Mouse (Mus musculus) testis, adult 10 weeks (tissue): ENCODE measurements around the gene Trim43c. TPM values are rescaled to one million over a fixed set of nuclear protein-coding genes. Genes with fewer than 3 reads are reported as not detected.

Experiments used
- polyA plus RNA-seq: library from polyadenylated mRNA; stranded (reverse); fragments of 350-450 nt; fragmentation: Illumina TruSeq; extraction: RNeasy Lipid Tissue Mini Kit (QIAGEN cat#74804); gene quantifications from one replicate; pipeline ENCODE4 v1.2.3, GENCODE M21; 2014; ENCODE audit warnings: low read depth, low replicate concordance

Gene Trim43c
- polyA plus RNA-seq, result not detected

GRCm38 (mm10) chr9:88838864-88839263 lies at the start of gene Trim43c:
Trim43c (plus strand) TSS chr9:88839164.

Other genes with a start within 250 kb of the Trim43c start
- gene Mthfsl, start 118.9 kb upstream of the Trim43c start, polyA plus RNA-seq, result 12.1 TPM
- not detected for gene Bcl2a1d, start 107.2 kb upstream of the Trim43c start, polyA plus RNA-seq
- gene Bcl2a1a, start 117.7 kb downstream of the Trim43c start, polyA plus RNA-seq, result 1.1 TPM